Mouse (Mus musculus) T-helper 17 cell (primary cell): ENCODE measurements around the gene Pafah1b2.

Source experiments
- in situ Hi-C, 2 experiments: fragments of 300-600 bp; cut with MboI, MseI; formaldehyde crosslinking; loops; 1 replicate in 1 of 2; 2 replicates in 1 of 2; pipeline ENCODE4 v1.15.1; 2025; ENCODE audit warnings: high pct_unique_total_duplicates in 2 of 2

Gene Pafah1b2

DNA sequence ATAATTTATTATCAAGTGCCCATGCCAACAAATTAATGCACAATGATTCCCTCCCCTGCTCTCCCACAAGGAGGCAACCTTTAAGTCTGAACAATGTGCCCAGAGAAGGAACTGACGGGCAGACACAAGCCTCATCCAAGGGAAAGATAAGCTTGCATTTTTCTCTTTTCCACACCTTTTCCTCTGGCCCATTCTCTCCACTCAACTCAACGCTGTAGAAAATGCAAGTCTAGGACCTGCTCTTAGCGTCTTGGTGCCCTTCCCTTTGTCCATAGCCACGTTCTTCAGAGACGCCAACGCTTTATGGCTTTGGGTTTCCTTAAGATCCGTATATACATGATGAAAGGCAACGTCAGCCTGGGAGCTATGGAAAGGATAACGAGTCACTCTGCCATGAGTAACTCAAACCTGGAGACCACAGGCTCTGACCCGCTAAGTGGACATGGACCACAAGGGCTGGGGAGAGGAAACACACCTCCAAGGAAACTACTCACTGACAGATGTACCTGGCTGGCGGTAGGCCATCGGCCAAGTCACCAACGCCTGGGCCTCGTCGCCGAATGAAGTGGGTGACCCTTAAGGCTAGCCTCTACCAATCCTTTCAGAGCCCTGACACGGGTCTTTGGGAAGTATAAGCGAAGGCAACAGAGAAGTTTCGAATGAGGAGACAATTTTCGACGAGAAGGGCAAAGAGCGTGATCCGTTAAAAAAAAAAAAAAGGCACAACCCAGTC lies 28.6 kb downstream of the Pafah1b2 start:
- in situ Hi-C loops: no loop called here

GRCm38 (mm10) chr9:45981331-45981730 lies 31.2 kb downstream of the Pafah1b2 start:
- in situ Hi-C loops: no loop called here

DNA sequence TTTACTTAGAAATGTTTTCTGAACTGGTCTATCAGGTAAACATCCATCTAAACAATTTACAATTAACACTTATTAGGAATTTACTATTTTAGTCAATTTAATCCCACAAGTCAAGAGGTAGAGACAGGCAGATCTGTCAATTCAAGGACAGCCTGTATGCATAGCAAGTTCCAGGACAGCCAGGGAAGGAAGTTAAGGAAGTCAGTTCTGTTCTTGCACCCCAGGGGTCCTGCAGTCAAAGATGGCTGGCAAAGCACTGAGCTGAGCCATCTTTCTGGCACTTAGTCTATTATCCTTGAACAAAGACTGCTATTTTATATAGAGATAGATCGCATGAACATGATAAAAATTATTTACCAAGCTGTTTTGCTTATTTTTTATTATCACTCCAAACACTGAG lies 31.9 kb downstream of the Pafah1b2 start:
- in situ Hi-C loops: no loop called here

GRCm38 (mm10) chr9:45979778-45980177 lies 32.7 kb downstream of the Pafah1b2 start:
- in situ Hi-C loops: no loop called here

- in situ Hi-C loops: no loop called here
Observed at GRCm38 (mm10) chr9:45976884-45977283, 35.6 kb downstream of the Pafah1b2 start.

- in situ Hi-C loops: no loop called here
Observed at GRCm38 (mm10) chr9:45963577-45963976, 48.9 kb downstream of the Pafah1b2 start.

GRCm38 (mm10) chr9:45961855-45962254 lies 50.6 kb downstream of the Pafah1b2 start:
- in situ Hi-C loops: no loop called here

DNA sequence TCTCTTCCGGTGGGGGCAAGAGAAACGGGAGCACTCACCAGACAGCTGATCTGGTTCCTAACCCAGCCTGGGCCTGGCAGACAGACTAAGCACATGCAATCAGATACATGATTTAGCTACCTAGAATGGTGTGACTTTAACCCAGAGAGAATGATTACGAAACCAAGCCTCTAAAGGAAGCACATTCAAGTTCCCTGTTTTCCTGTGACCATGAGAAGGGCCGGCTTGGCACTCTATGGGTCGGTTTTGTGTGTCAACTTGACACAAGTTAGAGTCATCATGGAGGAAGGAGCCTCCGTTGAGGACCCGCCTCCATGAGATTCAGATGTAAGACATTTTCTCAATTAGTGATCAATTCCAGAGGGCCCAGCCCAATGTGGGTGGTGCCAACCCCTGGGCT lies 52.8 kb downstream of the Pafah1b2 start:
- in situ Hi-C loops: no loop called here

GRCm38 (mm10) chr9:45958851-45959250 lies 53.6 kb downstream of the Pafah1b2 start:
- in situ Hi-C loops: no loop called here

- in situ Hi-C loops: no loop called here
Observed at GRCm38 (mm10) chr9:45958023-45958670, 54.3 kb downstream of the Pafah1b2 start.

GRCm38 (mm10) chr9:45955107-45955963 lies 57.2 kb downstream of the Pafah1b2 start, which contains the start of gene Sidt2:
TSS of gene Sidt2 (minus strand) at chr9:45955258.
- in situ Hi-C loops: no loop called here

GRCm38 (mm10) chr9:45954294-45955106 lies 58.0 kb downstream of the Pafah1b2 start:
- in situ Hi-C loops: loop anchor here in 1 of 2 experiments (5.0 kb wide), 1 partner anchor 872 kb away; no protein-coding TSS in a partner anchor

DNA sequence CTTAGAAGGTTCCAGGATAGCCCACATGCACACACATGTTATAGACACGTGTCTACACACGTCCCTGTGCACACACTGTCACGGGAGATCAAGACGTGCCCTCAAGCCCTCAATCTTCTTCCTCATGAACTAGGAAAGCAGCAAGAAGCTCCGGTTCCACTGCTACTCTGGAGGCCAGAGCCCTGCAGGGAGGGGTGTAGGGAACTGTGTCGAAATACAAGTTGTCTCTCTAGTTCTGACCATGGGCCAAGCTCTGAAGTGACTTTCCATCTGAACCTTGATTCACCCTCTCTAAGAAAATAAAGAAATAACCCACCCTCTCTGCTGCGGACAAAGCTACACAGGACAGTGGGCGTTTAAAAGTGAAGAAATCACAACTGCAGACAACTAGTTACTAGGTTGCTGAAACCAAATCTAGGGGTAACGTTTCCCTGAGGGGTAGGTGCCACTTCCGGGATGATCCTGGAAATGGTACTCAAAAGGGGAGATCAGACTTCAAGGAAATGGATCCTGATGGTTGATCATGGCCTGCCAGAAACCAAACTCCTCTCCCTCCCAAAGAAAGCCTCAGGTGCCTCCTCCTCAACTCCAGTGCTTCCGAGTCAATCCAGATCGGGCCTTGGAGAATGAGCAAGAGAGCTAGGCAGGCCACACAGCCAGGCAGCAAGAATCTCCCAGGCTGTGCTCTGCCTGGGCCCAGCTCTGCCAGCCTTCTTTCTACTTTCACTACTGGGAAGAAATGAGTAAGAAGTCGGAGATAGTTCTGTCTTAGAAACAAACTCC lies 58.8 kb downstream of the Pafah1b2 start:
- in situ Hi-C loops: loop anchor here in 1 of 2 experiments (5.0 kb wide), 1 partner anchor 871 kb away; no protein-coding TSS in a partner anchor

DNA sequence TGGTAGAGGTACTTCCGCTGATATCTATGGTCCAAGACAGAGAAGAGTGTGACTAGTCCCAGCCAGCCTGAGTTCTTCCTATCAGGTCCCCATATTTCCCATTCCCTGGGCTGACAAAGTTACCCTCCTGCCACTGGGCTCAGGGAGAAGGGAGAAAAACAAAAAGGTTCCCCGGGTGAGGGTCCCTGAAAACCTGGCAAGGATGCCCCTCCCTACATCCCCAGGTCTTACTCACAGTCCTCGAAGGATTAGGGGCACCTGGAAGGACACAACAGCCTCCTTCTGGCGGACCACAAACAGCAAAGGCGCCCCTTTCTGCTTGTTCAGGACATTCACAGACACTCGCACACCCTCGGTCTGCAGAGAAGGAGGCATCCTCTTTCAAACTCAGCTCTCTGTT lies 59.6 kb downstream of the Pafah1b2 start:
- in situ Hi-C loops: loop anchor here in 1 of 2 experiments (5.0 kb wide), 1 partner anchor 871 kb away; no protein-coding TSS in a partner anchor

DNA sequence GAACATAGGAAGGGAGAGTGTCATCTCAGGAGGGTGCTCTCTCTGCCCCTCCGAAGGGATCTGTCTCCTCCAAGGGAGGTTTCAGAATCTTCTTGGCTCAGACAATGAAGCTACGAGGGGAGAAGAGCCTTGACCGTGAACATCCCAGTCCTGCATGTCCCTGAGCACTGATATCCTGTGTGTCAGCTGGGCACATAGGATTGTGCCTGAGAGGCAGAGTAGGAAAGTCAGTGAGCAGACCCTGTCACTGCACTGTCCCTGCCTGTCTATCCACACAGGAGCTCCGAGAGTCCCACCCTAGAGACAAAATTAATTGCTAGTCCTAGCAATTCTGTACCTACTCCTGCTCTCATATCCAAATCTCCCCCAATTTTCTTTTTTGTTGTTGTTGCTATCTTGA lies 60.4 kb downstream of the Pafah1b2 start:
- in situ Hi-C loops: loop anchor here in 1 of 2 experiments (5.0 kb wide), 1 partner anchor 870 kb away; no protein-coding TSS in a partner anchor

- in situ Hi-C loops: loop anchor here in 1 of 2 experiments (5.0 kb wide), 1 partner anchor 965 kb away; the partner anchor contains the start of genes Cd3d and Cd3g
Observed at GRCm38 (mm10) chr9:45946872-45947183, 65.7 kb downstream of the Pafah1b2 start.

DNA sequence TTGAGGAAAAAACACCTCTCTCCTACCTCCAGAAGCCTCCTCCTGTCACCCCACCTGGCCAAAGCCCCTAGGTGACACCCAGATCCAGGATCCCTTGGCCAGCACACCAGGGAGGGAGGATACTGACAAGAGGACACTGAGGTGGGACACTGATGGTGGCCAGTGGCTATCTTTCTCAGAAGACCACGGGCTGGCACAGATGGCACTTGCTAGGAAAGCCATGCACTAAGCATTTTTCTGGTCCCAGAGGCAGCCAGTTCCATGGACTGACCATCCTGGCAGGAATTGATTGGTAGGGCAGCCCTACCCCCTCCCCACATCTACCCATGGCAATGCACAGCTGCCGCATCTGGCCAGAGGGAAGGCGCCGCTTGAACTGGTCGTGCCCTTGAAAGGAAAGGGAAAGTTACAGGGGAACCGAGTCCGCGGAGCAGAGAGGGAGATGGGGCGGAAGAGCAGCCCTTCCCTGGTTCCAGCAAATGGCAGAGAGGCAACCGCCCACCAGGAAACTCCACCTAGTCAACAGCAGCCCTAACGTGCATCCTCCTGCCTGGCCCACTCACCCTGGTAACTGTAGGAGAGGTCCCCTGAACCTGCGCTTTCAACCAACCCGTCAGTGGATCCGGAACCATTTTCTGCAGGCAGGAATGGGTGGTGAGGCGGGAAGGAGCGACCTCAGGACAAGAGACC lies 66.2 kb downstream of the Pafah1b2 start:
- in situ Hi-C loops: loop anchor here in 1 of 2 experiments (5.0 kb wide), 1 partner anchor 964 kb away; the partner anchor contains the start of genes Cd3d and Cd3g

DNA sequence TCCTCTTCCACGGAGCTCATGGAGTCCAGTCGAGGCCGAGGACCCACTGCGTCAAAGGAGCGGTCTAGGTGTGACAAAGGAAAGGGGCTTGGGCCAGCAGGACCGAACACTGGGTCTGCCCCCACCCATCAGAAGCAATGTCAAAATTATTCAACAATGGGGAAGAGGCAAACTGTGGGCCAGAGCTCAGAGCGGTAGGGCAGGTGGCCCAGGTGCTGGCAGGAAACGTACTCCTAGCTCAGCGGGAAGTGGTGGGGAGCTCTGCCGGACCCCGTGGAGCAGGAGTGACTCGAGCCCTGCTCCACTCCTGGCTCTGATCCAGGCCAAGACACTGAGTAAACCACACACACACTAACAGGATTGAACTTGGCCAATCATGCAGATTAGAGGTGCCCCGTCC lies 66.8 kb downstream of the Pafah1b2 start:
- in situ Hi-C loops: loop anchor here in 1 of 2 experiments (5.0 kb wide), 1 partner anchor 963 kb away; the partner anchor contains the start of genes Cd3d and Cd3g
